Mouse (Mus musculus) cortical plate, adult 2 months (tissue): ENCODE measurements around the gene Krt25.

Experiments used
- CTCF ChIP-seq: fragments of 200-500 bp; IDR thresholded peaks from 2 replicates; pipeline ENCODE4 v1.5.1; 2011; ENCODE audit warnings: mild to moderate bottlenecking, control low read depth, low read length; ENCODE audit not compliant: insufficient read depth; ENCODE audit errors: extremely low read depth
- POLR2A ChIP-seq: fragments of 200-500 bp; IDR thresholded peaks from 2 replicates; pipeline ENCODE4 v1.6.1; 2011; ENCODE audit warnings: mild to moderate bottlenecking, low read length, control low read depth; ENCODE audit not compliant: insufficient read depth; ENCODE audit errors: extremely low read depth

DNA sequence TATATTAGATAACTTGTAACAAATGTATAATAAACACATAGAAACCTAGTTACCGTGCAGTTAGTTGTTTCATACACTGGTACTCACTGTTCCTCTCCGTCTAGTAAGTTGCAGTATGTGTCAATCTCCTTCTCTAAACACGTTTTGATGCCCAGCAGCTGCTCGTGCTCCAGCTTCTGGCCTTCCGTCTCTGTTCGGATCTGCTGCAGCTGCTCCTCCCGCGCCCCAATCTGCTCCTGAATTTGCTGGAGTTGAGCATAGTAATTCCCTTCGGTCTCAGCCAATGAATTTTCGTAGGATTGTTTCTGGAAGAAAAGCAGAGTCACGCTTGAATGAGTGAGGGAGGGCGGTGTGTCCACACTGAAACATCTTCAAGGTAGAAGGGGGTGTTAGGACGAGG lies 10.7 kb upstream of the Krt25 start:
- no peak for TF ChIP-seq CTCF
- no peak for TF ChIP-seq POLR2A
